Mouse (Mus musculus) MEL-GATA-1-ER (cell line): ENCODE data around the gene Cyb5d1.

ENCODE experiments used
- DNase-seq: peaks from one replicate; pipeline ENCODE4 v3.0.0-alpha.2; 2012; ENCODE audit warnings: low read depth; ENCODE audit errors: extremely low read depth

Cyb5d1 gene

DNA sequence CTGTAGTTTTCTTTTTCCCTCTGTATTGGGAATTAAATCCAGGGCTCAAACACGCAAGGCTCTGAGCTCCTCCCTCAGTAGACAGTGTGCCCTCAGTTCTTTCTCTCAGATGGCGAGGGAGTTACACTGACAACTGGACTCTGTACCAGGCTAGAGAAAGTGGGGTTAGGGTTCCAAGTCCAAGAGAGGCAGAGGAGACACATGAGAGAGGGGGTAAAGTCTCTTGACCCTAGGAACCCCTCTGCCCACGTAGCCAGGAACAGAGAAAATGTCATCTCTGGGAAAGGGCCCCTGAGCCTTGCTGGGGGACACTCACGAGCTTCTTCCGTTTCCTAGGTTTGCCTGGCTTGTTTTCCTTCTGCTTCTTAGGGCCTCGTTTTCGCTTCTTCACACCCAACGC, 31.1 kb downstream of the Cyb5d1 start:
- no peak for DNase-seq

DNA sequence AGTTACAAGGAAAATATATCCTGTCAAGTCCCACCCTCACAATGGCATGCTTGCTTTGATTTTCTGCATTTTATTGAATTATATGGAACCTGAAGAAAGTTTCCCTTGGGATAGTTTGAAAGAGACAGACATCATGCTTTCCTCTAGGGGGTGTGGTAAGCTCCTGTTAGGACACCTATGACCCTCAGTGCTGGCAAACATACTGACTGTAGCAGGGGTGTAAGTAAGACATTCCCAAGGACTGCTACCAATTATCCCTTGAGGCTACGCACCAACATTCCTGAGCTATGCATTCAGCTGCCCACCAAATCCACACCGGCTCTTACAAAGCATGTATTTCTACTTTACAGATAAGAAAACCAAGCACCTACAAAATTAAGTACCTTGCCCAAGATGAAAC, 33.0 kb downstream of the Cyb5d1 start:
- no peak for DNase-seq

- no peak for DNase-seq
Measured at GRCm38 (mm10) chr11:69362021-69362420, 33.4 kb downstream of the Cyb5d1 start.

GRCm38 (mm10) chr11:69357690-69358089, 37.7 kb downstream of the Cyb5d1 start:
- DNase-seq = no peak

DNA sequence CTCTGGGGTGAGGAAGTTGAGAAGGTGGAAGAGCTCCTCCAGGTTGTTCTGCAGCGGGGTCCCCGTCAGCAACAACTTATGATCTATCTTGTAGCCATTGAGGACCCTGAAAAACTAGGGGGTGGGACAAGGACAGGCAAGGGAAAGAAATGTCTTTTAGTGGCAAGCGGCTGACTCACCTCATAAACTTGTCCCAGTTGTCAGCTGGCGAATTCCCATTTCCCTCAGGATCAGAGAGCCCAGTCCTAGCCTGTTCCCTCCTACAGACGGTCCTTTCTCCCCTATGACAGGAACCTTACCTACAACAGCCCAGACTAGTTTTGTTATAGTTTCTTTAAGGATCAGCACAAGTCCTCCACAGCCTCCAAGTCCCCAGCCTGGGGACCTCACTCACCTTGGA, 38.9 kb downstream of the Cyb5d1 start:
- DNase-seq = no peak

DNA sequence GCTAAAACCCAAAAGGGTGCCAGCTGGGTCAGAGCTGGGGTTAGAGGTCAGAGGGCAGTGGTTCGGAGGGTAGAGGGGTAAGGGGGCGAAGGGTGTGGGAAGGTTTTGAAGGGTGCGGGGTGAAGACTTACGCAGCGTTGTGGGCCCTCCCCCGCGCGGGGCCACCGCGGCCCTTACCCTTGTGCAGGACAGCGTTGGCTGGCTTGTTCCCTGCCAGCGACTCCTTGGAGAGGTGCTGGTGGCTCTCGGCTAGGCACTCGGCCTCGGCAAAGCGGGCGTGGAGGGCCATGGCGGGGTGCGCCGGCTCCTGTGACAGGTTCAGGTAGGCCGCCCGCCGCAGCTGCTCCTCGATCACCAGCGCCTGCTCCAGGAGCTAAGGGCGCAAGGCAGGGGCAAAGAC, 49.0 kb downstream of the Cyb5d1 start:
- DNase-seq = no peak
